Comparison of ENCODE assay signal across 23 mouse cellular contexts in the genomic region with DNA sequence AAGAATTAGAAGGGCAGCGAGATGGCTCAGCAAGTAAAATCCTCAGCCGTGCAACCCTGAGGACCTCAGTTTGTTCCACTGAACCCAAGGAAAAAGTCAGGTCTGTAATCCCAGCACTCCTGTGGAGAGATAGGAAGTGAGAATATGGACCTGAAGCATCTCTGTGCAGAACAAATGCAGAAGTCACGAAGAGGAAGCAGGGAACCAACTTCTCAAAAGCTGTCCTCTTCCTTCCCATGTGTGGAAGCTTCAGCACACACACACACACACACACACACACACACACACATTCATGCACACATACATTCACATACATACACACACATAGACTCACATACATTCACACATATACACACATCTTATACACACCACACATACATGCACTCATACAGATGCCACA.
"Had no signal": no experiment of that assay in that cellular context is flagged by ENCODE, and none has a peak within 500 bp of the region (broad histone marks: within the 10 kb centered on the region; RNA-seq: fewer than 3 reads in every experiment).

No protein-coding gene starts in this region.

- ATAC-seq: hindbrain, embryonic 16.5 days; inflammation-experienced regulatory T-cells, adult 6 months; intestine, embryonic 15.5 days; intestine, postnatal 0 days; liver, embryonic 12.5 days had no signal

- H3K27me3 ChIP-seq: heart, embryonic 13.5 days; heart, embryonic 15.5 days; hindbrain, embryonic 13.5 days; intestine, embryonic 15.5 days; limb, embryonic 13.5 days; limb, embryonic 15.5 days; liver, embryonic 12.5 days had no signal

- H3K27ac ChIP-seq: heart, embryonic 13.5 days; heart, embryonic 15.5 days; hindbrain, embryonic 13.5 days; intestine, embryonic 15.5 days; layer of hippocampus, adult 2 months; limb, embryonic 13.5 days; limb, embryonic 15.5 days; liver, embryonic 12.5 days had no signal

- H3K4me1 ChIP-seq: heart, embryonic 13.5 days; heart, embryonic 15.5 days; intestine, embryonic 15.5 days; limb, embryonic 13.5 days; limb, embryonic 15.5 days; liver, embryonic 12.5 days had no signal

- H3K4me3 ChIP-seq: heart, embryonic 13.5 days; heart, embryonic 15.5 days; hindbrain, embryonic 13.5 days; intestine, embryonic 15.5 days; layer of hippocampus, adult 2 months; limb, embryonic 13.5 days; limb, embryonic 15.5 days; liver, embryonic 12.5 days had no signal

- DNase-seq: gastrocnemius, postnatal 14 days; gastrocnemius, postnatal 36 days; heart, adult 18-20 months; heart, postnatal 14 days; heart, postnatal 36 days; kidney, adult 18-20 months; kidney, adult 8-10 months; kidney, postnatal 10 days; kidney, postnatal 25 days; kidney, postnatal 4 days; layer of hippocampus, postnatal 36 days had no signal

- H3K9ac ChIP-seq: heart, embryonic 13.5 days; heart, embryonic 15.5 days; hindbrain, embryonic 13.5 days; intestine, embryonic 15.5 days; limb, embryonic 13.5 days; limb, embryonic 15.5 days; liver, embryonic 12.5 days had no signal

- H3K9me3 ChIP-seq: heart, embryonic 13.5 days; heart, embryonic 15.5 days; hindbrain, embryonic 13.5 days; intestine, embryonic 15.5 days; limb, embryonic 13.5 days; limb, embryonic 15.5 days; liver, embryonic 12.5 days had no signal

- H3K4me2 ChIP-seq: heart, embryonic 11.5 days; heart, embryonic 13.5 days; heart, embryonic 15.5 days; hindbrain, embryonic 13.5 days; intestine, embryonic 15.5 days; limb, embryonic 13.5 days; limb, embryonic 15.5 days; liver, embryonic 12.5 days had no signal

- H3K36me3 ChIP-seq: heart, embryonic 13.5 days; heart, embryonic 15.5 days; intestine, embryonic 15.5 days; limb, embryonic 13.5 days; limb, embryonic 15.5 days; liver, embryonic 12.5 days had no signal
